Mouse (Mus musculus) layer of hippocampus, postnatal 25 days (tissue): ENCODE measurements around the gene Rbms3. TPM values are rescaled to one million over a fixed set of nuclear protein-coding genes. Genes with fewer than 3 reads are reported as not detected.

ENCODE experiments used
- DNase-seq, 2 experiments: peaks; one replicate each; pipeline ENCODE4 v3.0.0; 2022; ENCODE audit warnings: mixed read lengths in 2 of 2, low spot score in 1 of 2; ENCODE audit errors: extremely low spot score in 1 of 2
- total RNA-seq, 2 experiments: library from RNA; stranded (reverse); gene quantifications; 2 replicates each; pipeline ENCODE4 v1.2.3; 2021

The Rbms3 gene
- total RNA-seq = 10 to 100 TPM; 15.1 to 15.7 TPM

DNA sequence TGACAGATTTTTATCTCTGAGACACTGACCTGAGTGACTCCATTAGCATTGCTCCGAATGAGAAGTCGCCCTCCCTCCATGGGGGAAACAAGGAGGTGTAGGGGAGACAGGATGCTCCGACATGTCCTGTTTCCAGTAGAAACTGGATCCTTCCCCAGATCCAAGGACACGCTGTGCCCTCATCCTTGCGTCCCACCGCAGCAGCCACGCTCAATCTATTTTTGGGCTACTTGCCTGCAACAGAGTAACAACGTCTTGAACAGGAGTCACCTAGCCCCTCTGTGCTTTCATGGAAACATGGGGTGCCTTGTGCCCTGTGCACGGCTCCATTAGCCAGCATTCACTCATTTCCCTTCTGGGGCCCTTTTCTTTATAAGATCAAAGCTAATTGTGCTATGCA lies at the start of gene Rbms3:
Gene Rbms3, minus strand, starts transcription at position 143 of the 400 bp plus-strand sequence.
- no peak for DNase-seq

DNA sequence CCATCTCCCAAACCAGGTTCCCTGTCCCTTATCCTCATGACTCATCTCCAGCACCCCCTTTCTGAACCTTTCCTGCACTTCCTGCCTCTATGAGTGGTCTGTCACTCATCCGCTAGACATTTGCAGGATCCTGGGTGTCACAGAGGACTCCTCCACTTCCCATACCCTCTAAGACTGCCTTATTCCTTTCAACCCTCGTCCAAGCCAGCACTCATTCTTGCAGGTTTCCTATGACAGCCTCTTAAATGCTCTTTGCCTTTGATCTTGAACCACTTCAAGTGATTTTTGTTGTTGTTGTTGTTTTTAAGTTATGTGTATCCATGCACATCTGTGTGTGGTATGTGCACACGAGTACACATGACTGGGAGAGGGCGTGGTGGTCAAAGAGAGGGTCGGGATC lies 43.6 kb upstream of the Rbms3 start:
- DNase-seq = no peak

DNA sequence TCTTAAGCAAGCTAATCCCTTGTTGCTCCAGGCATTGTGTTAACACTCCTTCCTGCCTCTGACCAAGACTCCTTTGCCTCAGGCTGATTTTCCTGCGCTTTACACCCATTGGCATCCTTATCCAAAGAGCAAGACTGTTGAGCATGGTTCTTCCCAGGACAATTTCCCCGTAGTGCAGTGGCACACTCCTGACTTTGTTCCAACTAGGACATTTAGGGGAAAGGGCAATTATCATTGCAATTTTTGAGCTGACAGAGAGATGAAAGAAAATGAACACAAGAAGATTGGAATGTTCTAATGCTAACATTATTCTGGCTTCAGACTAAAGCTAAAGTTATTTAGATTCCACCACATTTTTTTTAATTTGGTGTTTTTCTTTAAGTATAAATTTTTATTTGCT lies 24.9 kb upstream of the Rbms3 start:
- no peak for DNase-seq

- no peak for DNase-seq
Observed at GRCm38 (mm10) chr9:117653641-117654040, 23.9 kb upstream of the Rbms3 start.

GRCm38 (mm10) chr9:117646131-117646530 lies 16.4 kb upstream of the Rbms3 start:
- DNase-seq = no peak

DNA sequence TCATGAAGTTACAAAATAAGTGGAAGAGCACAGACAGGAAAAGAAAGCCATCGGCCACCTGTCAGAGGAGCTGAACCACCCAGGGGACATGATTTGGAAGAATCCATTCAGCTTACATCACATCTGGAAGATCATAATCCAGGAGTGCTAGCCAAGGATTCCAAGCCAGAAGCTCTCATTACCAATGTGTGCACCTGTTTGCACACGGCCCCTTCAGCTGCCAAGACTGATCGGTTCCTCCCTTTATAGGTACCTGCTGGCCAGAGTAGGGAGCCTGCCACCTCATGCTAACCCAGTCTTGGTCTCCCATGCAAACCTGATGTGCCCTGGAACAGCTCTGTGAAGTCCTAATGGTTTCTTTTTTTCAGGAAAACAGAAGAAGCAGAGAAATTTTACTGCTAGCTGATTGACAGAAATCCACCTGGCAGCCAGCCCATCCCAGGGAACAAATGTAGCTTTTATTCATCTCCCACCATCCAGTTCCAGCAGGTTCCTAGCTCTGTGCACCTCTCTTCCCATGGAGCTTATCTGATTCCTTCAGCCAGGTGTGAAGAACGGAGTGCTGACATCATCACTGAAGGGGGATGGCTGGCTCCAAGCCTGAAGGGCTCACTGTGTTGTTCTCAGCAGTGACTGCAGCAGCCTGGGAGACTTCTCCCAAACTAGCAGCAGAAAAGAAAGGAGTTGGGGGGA lies 11.5 kb upstream of the Rbms3 start:
- peak in 1 of 2 experiments; percentile 53 for DNase-seq

- no peak for DNase-seq
Observed at GRCm38 (mm10) chr9:117638623-117639185, 9.0 kb upstream of the Rbms3 start.

GRCm38 (mm10) chr9:117636492-117636891 lies 6.8 kb upstream of the Rbms3 start:
- DNase-seq = no peak

- DNase-seq = no peak
Observed at GRCm38 (mm10) chr9:117627173-117627572, 2.5 kb downstream of the Rbms3 start.

- DNase-seq = no peak
Observed at GRCm38 (mm10) chr9:117600781-117601180, 28.9 kb downstream of the Rbms3 start.

- no peak for DNase-seq
Observed at GRCm38 (mm10) chr9:117599341-117599740, 30.4 kb downstream of the Rbms3 start.

DNA sequence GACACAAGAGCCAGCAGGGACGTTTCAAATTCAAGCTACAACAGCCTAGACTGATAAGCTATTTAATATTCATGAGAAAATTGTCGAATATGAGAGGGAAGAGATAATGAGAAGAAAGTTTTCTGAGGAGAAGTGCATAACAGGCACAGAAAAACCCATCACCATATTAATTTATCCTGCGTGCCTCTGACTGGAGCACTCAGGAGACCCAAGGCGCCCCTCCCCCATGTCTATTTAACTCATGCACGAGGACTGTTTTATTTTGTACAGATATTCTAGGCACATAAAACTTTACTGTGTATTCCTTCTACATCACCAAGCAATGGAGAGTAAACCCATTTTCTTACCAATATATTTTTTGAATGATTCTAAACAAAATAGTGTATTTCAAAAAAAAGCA lies 33.6 kb downstream of the Rbms3 start:
- DNase-seq = no peak

- DNase-seq = no peak
Observed at GRCm38 (mm10) chr9:117585345-117585744, 44.4 kb downstream of the Rbms3 start.

GRCm38 (mm10) chr9:117583638-117584037 lies 46.1 kb downstream of the Rbms3 start:
- no peak for DNase-seq

- no peak for DNase-seq
Observed at GRCm38 (mm10) chr9:117582591-117582990, 47.1 kb downstream of the Rbms3 start.

- no peak for DNase-seq
Observed at GRCm38 (mm10) chr9:117571186-117571855, 58.4 kb downstream of the Rbms3 start.

DNA sequence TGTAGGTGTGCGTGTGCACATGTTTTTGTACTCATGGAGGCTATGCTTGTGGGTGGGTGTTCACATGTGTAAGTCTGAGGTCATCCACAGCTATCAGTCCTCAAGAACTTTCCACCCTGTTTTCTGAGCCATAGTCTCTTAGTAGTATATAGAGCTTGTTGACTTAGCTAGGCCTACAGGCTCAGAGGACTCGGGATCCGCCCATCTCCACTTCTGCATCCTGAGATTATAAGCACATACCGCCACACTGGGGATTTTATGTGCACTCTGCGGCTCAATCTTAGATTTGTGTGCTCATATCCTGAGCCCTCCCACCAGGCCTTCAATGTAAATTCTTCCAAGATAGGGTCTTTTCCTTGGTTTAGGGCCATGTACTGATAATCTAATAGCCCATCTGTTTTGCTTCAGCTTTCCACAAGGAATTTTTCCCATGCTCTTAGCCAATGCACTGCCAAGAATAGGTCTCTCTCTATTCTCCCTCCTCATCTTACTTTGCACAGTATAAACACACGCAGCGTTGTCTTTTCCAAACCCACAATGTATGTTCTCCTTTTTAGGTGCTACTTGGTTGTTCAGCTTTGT lies 59.4 kb downstream of the Rbms3 start:
- no peak for DNase-seq

- DNase-seq = no peak
Observed at GRCm38 (mm10) chr9:117566293-117566692, 63.4 kb downstream of the Rbms3 start.

GRCm38 (mm10) chr9:117558562-117558961 lies 71.2 kb downstream of the Rbms3 start:
- no peak for DNase-seq

- no peak for DNase-seq
Observed at GRCm38 (mm10) chr9:117554356-117554755, 75.4 kb downstream of the Rbms3 start.

- no peak for DNase-seq
Observed at GRCm38 (mm10) chr9:117529281-117529680, 100.4 kb downstream of the Rbms3 start.
